Mouse (Mus musculus) neutrophil, adult 83 days (primary cell): ENCODE results near the gene Gm32742. TPM values are rescaled to one million over a fixed set of nuclear protein-coding genes. Genes with fewer than 3 reads are reported as not detected.

Experiments used
- total RNA-seq, 2 experiments: library from RNA; stranded (reverse); gene quantifications; one replicate each; pipeline ENCODE4 v1.2.4; 2023

Gm32742 gene
- not detected for total RNA-seq

GRCm38 (mm10) chr9:51165312-51166180, at the start of gene Gm32742:
TSS of gene Gm32742 (minus strand) at chr9:51165517.

DNA sequence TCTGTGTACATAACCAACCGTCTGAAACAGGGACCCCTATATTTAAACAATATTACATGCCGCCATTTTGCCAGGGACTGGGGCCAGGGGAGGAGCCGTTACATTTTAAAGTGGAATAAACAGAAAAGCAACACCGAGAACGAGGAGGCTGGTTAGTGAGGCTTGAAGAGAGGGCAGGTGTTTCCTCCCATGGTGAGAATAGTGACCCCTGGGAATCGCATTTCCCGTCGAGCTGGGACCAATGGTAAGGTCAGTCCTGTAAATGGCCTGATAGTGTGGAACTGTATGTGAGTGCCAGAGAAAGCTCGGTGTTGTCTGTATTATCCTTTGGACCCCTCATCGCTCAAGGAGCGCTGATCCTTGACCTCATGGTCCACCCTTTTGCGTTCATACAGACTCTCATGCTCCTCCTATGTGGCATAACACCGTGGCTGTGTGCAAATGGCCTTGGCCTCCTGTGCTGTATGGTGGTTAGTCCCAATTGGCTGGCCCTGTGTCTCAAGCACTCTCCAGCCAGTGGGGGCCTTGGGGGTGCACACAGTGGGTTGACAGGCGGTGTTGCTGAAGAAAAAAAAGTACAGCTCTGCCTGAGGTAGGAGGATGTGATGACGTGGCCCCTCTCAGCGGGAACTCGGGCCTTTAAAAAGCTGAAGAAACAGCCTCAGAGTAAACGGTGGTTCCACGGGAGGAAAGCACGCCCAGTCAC, 47.9 kb upstream of the Gm32742 start, which contains the start of gene Pou2af1:
TSS of gene Pou2af1 (plus strand) at position 686 of the 706 bp plus-strand sequence.

DNA sequence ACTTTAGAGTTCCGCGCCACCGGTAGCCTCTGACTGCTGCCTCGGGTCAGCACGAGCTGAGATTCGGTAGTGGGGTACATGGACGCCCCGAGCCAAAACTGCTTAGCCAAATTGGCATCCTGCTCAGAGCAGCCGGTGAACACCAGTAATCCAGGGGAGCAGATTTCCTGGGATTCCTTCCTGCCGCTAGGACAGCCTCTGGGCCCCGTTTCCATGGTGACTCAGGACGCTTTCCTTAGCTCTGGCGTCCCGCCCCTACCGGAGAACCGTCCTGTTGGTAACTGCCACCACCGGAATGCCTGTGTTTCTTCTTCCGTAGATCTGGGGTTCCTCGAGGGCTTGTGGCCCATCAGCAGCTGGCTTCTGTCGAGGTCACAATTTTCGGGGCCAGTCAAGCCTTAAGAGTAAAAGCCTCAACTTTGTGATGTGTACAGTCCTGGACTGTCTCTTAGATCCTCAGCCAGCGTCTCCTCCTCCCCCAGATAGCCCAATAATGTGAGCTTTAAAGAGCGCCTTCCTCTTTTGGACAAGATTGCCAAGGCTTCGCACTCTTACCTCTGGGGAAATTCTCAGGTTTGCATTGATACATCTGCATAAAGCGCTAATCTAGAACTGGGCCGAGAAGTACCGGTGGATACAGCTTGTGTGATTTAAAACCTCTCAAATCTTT, 63.4 kb downstream of the Gm32742 start, which contains the start of gene 4833427G06Rik:
TSS of gene 4833427G06Rik (minus strand) at position 323 of the 670 bp plus-strand sequence.

Other genes starting within 250 kb of the Gm32742 start
- 10 to 100 TPM; 44.5 to 47.0 TPM for gene Sik2, start 156.4 kb downstream of the Gm32742 start, total RNA-seq
- not detected for gene Btg4, start 104.6 kb downstream of the Gm32742 start, total RNA-seq
- 1 to 10 TPM; 4.8 to 5.8 TPM for gene Layn, start 88.4 kb downstream of the Gm32742 start, total RNA-seq
- not detected for gene 4833427G06Rik, start 63.4 kb downstream of the Gm32742 start, total RNA-seq
- 1 to 10 TPM; 2.9 to 3.1 TPM for gene Pou2af1, start 48.2 kb upstream of the Gm32742 start, total RNA-seq
- not detected for gene Colca2, start 113.1 kb upstream of the Gm32742 start, total RNA-seq
- not detected for gene 1810046K07Rik, start 163.4 kb upstream of the Gm32742 start, total RNA-seq